Mouse (Mus musculus): ENCODE data around the gene Gm20479.

Gene Gm20479

DNA sequence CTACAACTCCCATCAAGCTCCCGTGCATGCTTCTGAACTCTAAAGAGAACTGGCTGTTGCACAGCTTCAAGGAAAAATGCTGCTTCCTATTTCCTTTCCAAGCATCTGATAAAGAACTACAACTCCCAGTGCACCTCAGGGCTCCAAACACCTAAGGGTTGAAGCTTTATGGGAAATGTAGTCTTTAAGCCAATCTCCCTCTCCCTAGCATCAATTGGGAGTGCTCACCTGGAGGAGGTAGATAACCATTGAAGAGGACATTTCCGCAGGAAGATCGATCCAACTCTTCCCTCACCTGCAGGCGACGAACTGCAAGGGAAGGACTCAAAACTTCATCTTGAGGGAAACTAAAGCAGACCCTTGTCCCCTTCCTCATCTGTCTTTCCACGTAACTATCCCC, 3.1 kb downstream of the Gm20479 start:
- Histone ChIP-seq H3K27me3 (ENCODE audit: insufficient read depth, low read length) (no peaks in the 10 kb centered on the region), H3K4me1 (replicated peaks; ENCODE audit: low read depth, low read length) (peaks cover 69% of the 10 kb centered on the region), H3K9me3 (ENCODE audit: low read length) (no peaks in the 10 kb centered on the region), H3K4me3 (replicated peaks; ENCODE audit: low read length) (peak overlapping the region; percentile 86; the same call in 1 of the 2 replicates), H3K36me3 (ENCODE audit: insufficient read depth, low read length) (peaks cover 53% of the 10 kb centered on the region)
- TF ChIP-seq NANOG (IDR thresholded peaks at IDR 0.05; ENCODE audit: borderline replicate concordance, low read length) (no peak), CTCF (conservative IDR thresholded peaks at IDR 0.05; ENCODE audit: low read length) (no peak), POU5F1 (IDR thresholded peaks at IDR 0.05; ENCODE audit: borderline replicate concordance, low read length) (no peak)

DNA sequence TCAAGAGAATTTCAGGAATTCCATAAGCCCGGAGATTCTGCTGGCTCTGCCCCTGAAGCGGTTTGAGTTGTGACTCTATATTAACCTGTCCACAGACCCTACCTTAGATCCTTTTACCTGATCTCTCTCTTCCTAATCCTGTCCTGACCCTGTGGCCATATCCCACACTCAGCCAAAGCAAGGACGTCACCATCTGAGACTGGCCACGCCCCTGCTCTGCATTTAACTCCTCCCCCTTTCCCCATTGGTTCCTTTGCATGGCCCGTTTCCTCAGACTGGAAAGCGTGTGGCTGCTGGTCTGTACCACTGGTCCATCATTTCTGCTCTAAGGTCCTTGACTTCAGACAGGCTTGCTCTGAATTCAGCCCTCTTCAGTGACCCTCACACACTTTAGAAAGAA, 11.8 kb downstream of the Gm20479 start:
- H3K4me1 ChIP-seq (replicated peaks; ENCODE audit: low read depth, low read length) = peaks cover 57% of the 10 kb centered on the region

DNA sequence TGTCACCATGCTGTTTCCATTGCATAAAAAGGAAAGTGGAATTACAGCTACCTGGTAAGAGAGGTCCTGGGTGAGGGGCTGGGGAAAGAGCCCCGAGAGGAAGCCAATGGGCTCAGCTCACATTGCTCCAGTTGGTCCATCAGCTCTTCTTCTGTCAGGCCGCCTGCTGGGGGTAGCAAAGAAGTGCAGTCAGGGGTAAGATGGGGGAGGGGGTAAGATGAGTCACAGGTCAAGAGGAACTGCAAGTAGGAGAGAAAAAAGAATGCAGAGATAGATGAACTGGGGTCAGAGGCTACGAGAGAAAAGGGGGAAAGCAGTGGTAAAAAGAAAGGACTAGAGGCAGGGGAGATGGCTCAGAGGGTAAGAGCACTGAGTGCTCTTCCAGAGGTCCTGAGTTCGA, 14.6 kb downstream of the Gm20479 start:
- Histone ChIP-seq H3K4me3 (replicated peaks; ENCODE audit: low read length) (peak overlapping the region; percentile 39), H3K27me3 (ENCODE audit: insufficient read depth, low read length) (peaks cover 8% of the 10 kb centered on the region), H3K4me1 (replicated peaks; ENCODE audit: low read depth, low read length) (peaks cover 62% of the 10 kb centered on the region), H3K9me3 (ENCODE audit: low read length) (no peaks in the 10 kb centered on the region), H3K36me3 (ENCODE audit: insufficient read depth, low read length) (peaks cover 55% of the 10 kb centered on the region)
- TF ChIP-seq CTCF (conservative IDR thresholded peaks at IDR 0.05; ENCODE audit: low read length) (peak; percentile 87), POU5F1 (IDR thresholded peaks at IDR 0.05; ENCODE audit: borderline replicate concordance, low read length) (no peak), NANOG (IDR thresholded peaks at IDR 0.05; ENCODE audit: borderline replicate concordance, low read length) (no peak)

More for the DNA sequence above, 11.8 kb downstream of the Gm20479 start:
- no peaks in the 10 kb centered on the region for H3K27me3 ChIP-seq (ENCODE audit: insufficient read depth, low read length)
- no peaks in the 10 kb centered on the region for H3K9me3 ChIP-seq (ENCODE audit: low read length)
- peak overlapping the region; percentile 49; the same call in 1 of the 2 replicates for H3K4me3 ChIP-seq (replicated peaks; ENCODE audit: low read length)
- H3K36me3 ChIP-seq (ENCODE audit: insufficient read depth, low read length) = peaks cover 83% of the 10 kb centered on the region
- no peak for TF ChIP-seq CTCF (conservative IDR thresholded peaks at IDR 0.05; ENCODE audit: low read length)

DNA sequence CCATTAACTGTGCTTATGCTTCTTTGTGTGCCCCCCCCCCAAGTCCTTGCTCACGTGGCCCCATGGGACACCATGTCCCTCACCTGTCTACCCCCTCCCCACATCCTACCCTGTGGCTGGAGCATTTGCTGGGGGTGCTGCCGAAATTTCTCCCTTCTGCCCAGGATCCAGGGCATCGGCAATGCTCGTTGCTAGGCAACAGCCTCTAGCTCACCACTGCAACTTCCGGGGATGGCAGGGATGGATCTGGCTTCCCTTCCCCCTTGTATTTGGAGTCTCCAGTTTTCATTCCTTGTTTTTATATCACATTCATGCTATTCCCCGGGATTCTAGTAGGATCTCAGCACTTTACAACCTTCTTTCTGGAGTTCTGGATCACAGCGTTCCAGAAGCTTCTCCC, 17.7 kb downstream of the Gm20479 start:
- TF ChIP-seq NANOG (IDR thresholded peaks at IDR 0.05; ENCODE audit: borderline replicate concordance, low read length) (no peak), CTCF (conservative IDR thresholded peaks at IDR 0.05; ENCODE audit: low read length) (no peak), POU5F1 (IDR thresholded peaks at IDR 0.05; ENCODE audit: borderline replicate concordance, low read length) (no peak)
- H3K36me3 ChIP-seq (ENCODE audit: insufficient read depth, low read length) = peaks cover 32% of the 10 kb centered on the region
- H3K9me3 ChIP-seq (ENCODE audit: low read length) = no peaks in the 10 kb centered on the region
- H3K4me3 ChIP-seq (replicated peaks; ENCODE audit: low read length) = no peak overlapping the region
- H3K27me3 ChIP-seq (ENCODE audit: insufficient read depth, low read length) = peaks cover 11% of the 10 kb centered on the region
- H3K4me1 ChIP-seq (replicated peaks; ENCODE audit: low read depth, low read length) = peaks cover 63% of the 10 kb centered on the region

DNA sequence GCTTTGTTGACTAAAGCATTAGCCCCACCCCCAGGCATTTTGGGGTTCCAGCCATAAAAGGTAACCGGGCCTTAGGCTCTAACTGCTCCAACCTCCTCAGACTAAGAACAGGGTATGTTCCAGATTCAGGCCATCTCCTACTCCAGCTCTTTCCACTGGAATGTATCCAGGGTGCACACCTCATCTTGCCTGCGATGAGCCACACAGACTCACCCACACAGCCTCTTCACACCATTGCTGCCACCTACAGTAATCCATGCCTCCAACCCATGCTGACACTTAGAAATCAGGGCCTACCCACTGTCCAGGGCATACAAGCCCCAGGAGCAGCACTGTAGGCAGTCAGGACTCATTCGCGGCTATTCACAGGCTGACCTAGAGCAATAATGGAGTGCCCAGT, 18.1 kb downstream of the Gm20479 start:
- Histone ChIP-seq H3K4me1 (replicated peaks; ENCODE audit: low read depth, low read length) (peaks cover 63% of the 10 kb centered on the region), H3K36me3 (ENCODE audit: insufficient read depth, low read length) (peaks cover 28% of the 10 kb centered on the region), H3K27me3 (ENCODE audit: insufficient read depth, low read length) (peaks cover 11% of the 10 kb centered on the region), H3K4me3 (replicated peaks; ENCODE audit: low read length) (no peak overlapping the region), H3K9me3 (ENCODE audit: low read length) (no peaks in the 10 kb centered on the region)
- no peak for TF ChIP-seq POU5F1 (IDR thresholded peaks at IDR 0.05; ENCODE audit: borderline replicate concordance, low read length)
- no peak for TF ChIP-seq NANOG (IDR thresholded peaks at IDR 0.05; ENCODE audit: borderline replicate concordance, low read length)
- no peak for TF ChIP-seq CTCF (conservative IDR thresholded peaks at IDR 0.05; ENCODE audit: low read length)

DNA sequence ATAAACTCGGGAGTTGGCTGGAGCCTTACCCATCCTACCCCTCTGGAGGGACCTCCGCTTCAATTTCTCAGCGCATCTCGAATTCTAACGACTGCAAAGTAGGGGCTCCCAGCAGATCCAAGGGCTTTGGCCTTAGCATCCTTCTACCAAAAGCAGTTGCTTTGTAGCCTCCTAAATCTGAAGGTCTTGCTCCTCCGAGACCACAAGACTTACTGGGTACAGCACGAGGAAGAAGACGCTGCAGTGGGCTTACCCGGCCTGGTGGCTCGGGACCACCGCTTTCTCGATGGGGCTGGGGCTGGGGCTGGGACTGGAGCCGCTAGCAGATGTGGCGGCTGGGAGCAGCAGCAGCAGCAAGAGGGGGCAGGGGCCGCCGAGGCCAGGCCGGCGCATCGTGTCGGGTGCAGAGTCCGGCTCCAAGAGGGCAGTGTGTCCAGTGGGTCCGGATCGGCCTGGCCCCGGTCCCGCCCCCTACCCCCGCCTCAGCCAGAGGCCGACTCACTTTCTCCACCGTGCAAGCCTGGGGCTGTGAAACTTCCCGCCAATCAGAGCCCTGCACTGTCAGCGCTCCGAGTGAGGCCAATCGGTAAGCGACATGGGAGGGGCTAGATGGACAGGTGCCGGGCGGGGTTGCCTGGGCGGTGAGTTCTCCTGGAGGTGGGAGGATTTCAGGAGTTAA, 19.9 kb downstream of the Gm20479 start, which contains the start of gene Ltbp4:
Gene Ltbp4 (minus strand): TSS at position 518 of the 679 bp plus-strand sequence.
- no peaks in the 10 kb centered on the region for H3K9me3 ChIP-seq (ENCODE audit: low read length)
- peaks cover 14% of the 10 kb centered on the region for H3K36me3 ChIP-seq (ENCODE audit: insufficient read depth, low read length)
- peaks cover 11% of the 10 kb centered on the region for H3K27me3 ChIP-seq (ENCODE audit: insufficient read depth, low read length)
- TF ChIP-seq POU5F1 (IDR thresholded peaks at IDR 0.05; ENCODE audit: borderline replicate concordance, low read length) = no peak
- no peak for TF ChIP-seq NANOG (IDR thresholded peaks at IDR 0.05; ENCODE audit: borderline replicate concordance, low read length)
- TF ChIP-seq CTCF (conservative IDR thresholded peaks at IDR 0.05; ENCODE audit: low read length) = no peak
- peaks cover 57% of the 10 kb centered on the region for H3K4me1 ChIP-seq (replicated peaks; ENCODE audit: low read depth, low read length)
- H3K4me3 ChIP-seq (replicated peaks; ENCODE audit: low read length) = peak within 1 kb of the TSS; percentile 81

DNA sequence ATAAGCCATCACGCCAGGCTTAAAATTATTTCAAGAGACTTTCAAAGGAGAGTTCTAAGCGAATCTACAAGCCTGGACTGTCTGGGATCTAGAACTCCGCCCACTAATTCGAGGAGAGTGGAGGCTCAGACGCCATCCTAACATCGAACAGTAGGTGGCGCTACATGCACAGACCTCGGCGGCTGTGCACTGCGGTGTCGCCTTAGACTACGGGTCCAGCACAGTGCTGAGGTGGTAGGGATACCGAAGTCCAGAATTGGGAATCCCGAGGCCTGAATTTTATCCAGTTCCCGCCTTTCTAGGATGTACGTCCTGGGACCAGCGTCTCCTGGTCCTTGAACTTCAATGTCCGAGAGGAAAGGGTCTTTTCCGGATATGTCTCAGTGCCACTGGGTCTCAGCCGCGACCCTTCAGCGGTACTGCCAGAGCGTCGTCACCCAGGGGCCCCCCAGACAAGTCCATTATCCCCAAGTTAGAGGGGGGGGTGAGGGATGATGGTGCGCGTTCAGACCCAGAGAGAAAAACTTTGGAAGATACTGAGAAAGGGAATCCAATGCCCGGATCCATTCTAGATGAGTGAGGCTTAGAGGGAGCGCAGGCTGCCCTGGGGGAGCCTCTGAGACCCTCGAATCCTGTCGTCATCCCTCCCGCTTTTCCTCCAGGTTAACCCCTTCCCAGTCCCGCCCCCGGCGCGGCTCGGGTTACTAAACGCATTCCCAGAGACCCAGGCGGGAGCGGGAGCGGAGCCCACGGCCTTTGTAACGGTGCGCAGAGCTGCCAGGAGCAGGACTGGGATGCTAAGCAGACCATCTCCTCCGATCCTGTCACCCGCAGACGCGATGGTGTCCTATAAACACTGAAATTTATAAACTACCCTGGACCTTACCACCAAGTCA, 21.0 kb downstream of the Gm20479 start:
- Histone ChIP-seq H3K4me3 (replicated peaks; ENCODE audit: low read length) (peak overlapping the region; percentile 81), H3K9me3 (ENCODE audit: low read length) (no peaks in the 10 kb centered on the region), H3K27me3 (ENCODE audit: insufficient read depth, low read length) (peaks cover 11% of the 10 kb centered on the region), H3K36me3 (ENCODE audit: insufficient read depth, low read length) (peaks cover 2% of the 10 kb centered on the region), H3K4me1 (replicated peaks; ENCODE audit: low read depth, low read length) (peaks cover 63% of the 10 kb centered on the region)
- TF ChIP-seq CTCF (conservative IDR thresholded peaks at IDR 0.05; ENCODE audit: low read length) (peak; percentile 96), NANOG (IDR thresholded peaks at IDR 0.05; ENCODE audit: borderline replicate concordance, low read length) (no peak)

DNA sequence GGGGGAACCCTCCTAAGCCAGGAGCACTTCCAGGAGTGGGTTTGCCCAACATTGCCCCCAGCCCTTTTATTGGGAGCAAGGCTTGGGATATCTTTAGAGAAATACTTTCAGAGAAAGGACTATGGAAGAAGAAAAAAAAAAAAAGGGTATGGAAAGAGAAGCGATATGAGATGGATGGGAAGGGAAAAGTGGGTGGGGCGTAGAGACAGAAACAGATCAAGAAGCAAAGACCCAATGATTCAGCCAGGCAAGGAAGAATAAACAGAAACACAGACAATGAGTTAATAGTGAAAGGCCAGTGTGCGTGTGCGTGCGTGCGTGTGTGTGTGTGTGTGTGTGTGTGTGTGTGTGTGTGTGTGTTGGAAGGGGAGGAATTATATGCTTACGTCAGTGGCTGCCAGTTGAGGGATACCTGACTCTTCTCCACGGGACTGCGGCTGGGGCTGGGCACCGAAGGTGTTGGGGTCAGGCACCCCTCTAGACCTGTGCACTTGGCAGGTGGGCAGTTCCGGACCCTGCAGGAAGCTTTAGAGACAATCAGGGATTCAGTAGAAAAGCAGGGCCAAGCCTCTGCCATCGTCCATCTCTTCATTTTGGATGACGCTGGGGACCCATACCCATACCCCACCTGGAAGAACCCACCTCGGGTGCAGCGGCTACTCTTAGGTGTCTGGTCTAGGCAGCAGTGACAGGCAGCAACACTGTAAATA, 22.1 kb downstream of the Gm20479 start:
- no peaks in the 10 kb centered on the region for H3K9me3 ChIP-seq (ENCODE audit: low read length)
- no peaks in the 10 kb centered on the region for H3K36me3 ChIP-seq (ENCODE audit: insufficient read depth, low read length)
- H3K4me3 ChIP-seq (replicated peaks; ENCODE audit: low read length) = peak overlapping the region; percentile 85
- TF ChIP-seq NANOG (IDR thresholded peaks at IDR 0.05; ENCODE audit: borderline replicate concordance, low read length) (no peak), POU5F1 (IDR thresholded peaks at IDR 0.05; ENCODE audit: borderline replicate concordance, low read length) (no peak), CTCF (conservative IDR thresholded peaks at IDR 0.05; ENCODE audit: low read length) (no peak)
- H3K4me1 ChIP-seq (replicated peaks; ENCODE audit: low read depth, low read length) = peaks cover 66% of the 10 kb centered on the region
- H3K27me3 ChIP-seq (ENCODE audit: insufficient read depth, low read length) = peaks cover 10% of the 10 kb centered on the region
